Mouse (Mus musculus) embryonic facial prominence, embryonic 11.5 days (tissue): ENCODE data around the gene Hdac7. TPM values are rescaled to one million over a fixed set of nuclear protein-coding genes. Genes with fewer than 3 reads are reported as not detected.

Experiments used
- ATAC-seq: fragments of 200-750 bp; cut with Nextera tagmentation; replicated peaks from 2 replicates; pipeline ENCODE4 v1.8.0; 2017; ENCODE audit warnings: low read depth; ENCODE audit not compliant: insufficient number of reproducible peaks, low FRiP score, low TSS enrichment
- DNase-seq: peaks from one replicate; pipeline ENCODE4 v3.0.0-alpha.2; 2015; ENCODE audit warnings: low spot score
- H3K27ac ChIP-seq: fragments of 300-500 bp; sonication (generic); replicated peaks from 2 replicates; pipeline ENCODE4 v1.5.1; 2014; ENCODE audit warnings: mild to moderate bottlenecking, low read depth, low read length, control low read depth
- H3K27me3 ChIP-seq: fragments of 300-500 bp; sonication (generic); 2 replicates; pipeline ENCODE4 v1.6.1; 2014; ENCODE audit warnings: mild to moderate bottlenecking, low read length, moderate library complexity, mixed read lengths; ENCODE audit not compliant: control insufficient read depth, insufficient read depth
- H3K36me3 ChIP-seq: fragments of 300-500 bp; sonication (generic); replicated peaks from 2 replicates; pipeline ENCODE4 v1.6.1; 2014; ENCODE audit warnings: low read depth, mild to moderate bottlenecking, low read length, moderate library complexity, mixed read lengths; ENCODE audit not compliant: control insufficient read depth, insufficient read depth
- H3K4me1 ChIP-seq: fragments of 300-500 bp; sonication (generic); 2 replicates; pipeline ENCODE4 v1.6.1; 2014; ENCODE audit warnings: low read length, mixed read lengths; ENCODE audit not compliant: control insufficient read depth, insufficient read depth
- H3K4me2 ChIP-seq: fragments of 300-500 bp; sonication (generic); 2 replicates; pipeline ENCODE4 v1.6.1; 2014; ENCODE audit warnings: low read depth, mild to moderate bottlenecking, control low read depth, low read length, moderate library complexity
- H3K4me3 ChIP-seq: fragments of 300-500 bp; sonication (generic); 2 replicates; pipeline ENCODE4 v1.5.1; 2014; ENCODE audit warnings: low read depth, low read length, control low read depth
- H3K9ac ChIP-seq: fragments of 300-500 bp; sonication (generic); replicated peaks from 2 replicates; pipeline ENCODE4 v1.6.1; 2014; ENCODE audit warnings: mild to moderate bottlenecking, control low read depth, low read length
- H3K9me3 ChIP-seq: fragments of 300-500 bp; sonication (generic); replicated peaks from 2 replicates; pipeline ENCODE4 v1.6.1; 2016; ENCODE audit warnings: mild to moderate bottlenecking, low read length, inconsistent platforms, mixed read lengths; ENCODE audit not compliant: control insufficient read depth
- WGBS: fragments of 180-500 bp; shearing (Covaris S2); extraction: QIAGEN DNeasy Blood & Tissue Kit; methylation state at CpG from one replicate; pipeline ENCODE4 v1.1.7; 2014; 5-methylcytosine and 5-hydroxymethylcytosine counted together
- polyA plus RNA-seq: library from polyadenylated mRNA; unstranded; fragments of >200 nt; fragmentation: Nextera tagmentation; extraction: Ambion mirVana; gene quantifications from 2 replicates; pipeline ENCODE4 v1.2.1, GENCODE M21; 2014

The Hdac7 gene
- polyA plus RNA-seq, 1 experiment from 2014 or later: 17.0 TPM

GRCm38 (mm10) chr15:97761438-97761837 is 82.9 kb downstream of the Hdac7 start:
- Histone ChIP-seq H3K9ac (no peak overlapping the region), H3K4me2 (no peak overlapping the region), H3K36me3 (no peaks in the 10 kb centered on the region), H3K27ac (no peak overlapping the region), H3K4me1 (peaks cover 3% of the 10 kb centered on the region), H3K9me3 (no peaks in the 10 kb centered on the region), H3K27me3 (peaks cover 5% of the 10 kb centered on the region; the same call in 1 of the 2 replicates), H3K4me3 (no peak overlapping the region)
- ATAC-seq: no peak
- WGBS: 28% methylated on average over 13 of the region's 13 CpGs
- DNase-seq: no peak

GRCm38 (mm10) chr15:97760952-97761351 is 83.3 kb downstream of the Hdac7 start:
- no peak overlapping the region for H3K27ac ChIP-seq
- no peak overlapping the region for H3K4me2 ChIP-seq
- DNase-seq (no peak), ATAC-seq (no peak)
- H3K4me1 ChIP-seq: peaks cover 2% of the 10 kb centered on the region
- no peak overlapping the region for H3K9ac ChIP-seq
- WGBS: 68% methylated on average over 5 of the region's 5 CpGs
- no peaks in the 10 kb centered on the region for H3K36me3 ChIP-seq
- H3K27me3 ChIP-seq: 0 out of 2 replicates have a peak, but pooled peaks cover under 1% of the 10 kb centered on the region
- H3K4me3 ChIP-seq: no peak overlapping the region
- H3K9me3 ChIP-seq: no peaks in the 10 kb centered on the region

- Histone ChIP-seq H3K4me2 (no peak overlapping the region), H3K36me3 (no peaks in the 10 kb centered on the region), H3K9me3 (no peaks in the 10 kb centered on the region), H3K27ac (no peak overlapping the region), H3K9ac (no peak overlapping the region), H3K4me1 (no peaks in the 10 kb centered on the region), H3K27me3 (no peaks in the 10 kb centered on the region), H3K4me3 (no peak overlapping the region)
- 89% methylated on average over 9 of the region's 9 CpGs for WGBS
- DNase-seq (no peak), ATAC-seq (no peak)
Observed at GRCm38 (mm10) chr15:97760006-97760405, 84.3 kb downstream of the Hdac7 start.

GRCm38 (mm10) chr15:97755361-97755760 is 88.9 kb downstream of the Hdac7 start:
- DNase-seq (no peak), ATAC-seq (no peak)
- Histone ChIP-seq H3K4me1 (no peaks in the 10 kb centered on the region), H3K4me3 (no peak overlapping the region), H3K4me2 (no peak overlapping the region), H3K9ac (no peak overlapping the region), H3K27ac (no peak overlapping the region), H3K27me3 (no peaks in the 10 kb centered on the region), H3K9me3 (no peaks in the 10 kb centered on the region), H3K36me3 (no peaks in the 10 kb centered on the region)
- WGBS: 46% methylated on average over 8 of the region's 8 CpGs

GRCm38 (mm10) chr15:97754476-97754875 is 89.8 kb downstream of the Hdac7 start:
- Histone ChIP-seq H3K27me3 (no peaks in the 10 kb centered on the region), H3K36me3 (no peaks in the 10 kb centered on the region), H3K9ac (no peak overlapping the region), H3K9me3 (no peaks in the 10 kb centered on the region), H3K4me2 (no peak overlapping the region), H3K4me1 (no peaks in the 10 kb centered on the region), H3K4me3 (no peak overlapping the region), H3K27ac (no peak overlapping the region)
- 43% methylated on average over 6 of the region's 6 CpGs for WGBS
- DNase-seq (no peak), ATAC-seq (no peak)

- Histone ChIP-seq H3K9me3 (no peaks in the 10 kb centered on the region), H3K27me3 (no peaks in the 10 kb centered on the region), H3K4me3 (no peak overlapping the region), H3K4me1 (no peaks in the 10 kb centered on the region), H3K36me3 (no peaks in the 10 kb centered on the region), H3K9ac (no peak overlapping the region), H3K27ac (no peak overlapping the region), H3K4me2 (no peak overlapping the region)
- DNase-seq: no peak
- no peak for ATAC-seq
- 91% methylated on average over 5 of the region's 5 CpGs for WGBS
Observed at GRCm38 (mm10) chr15:97752491-97752890, 91.8 kb downstream of the Hdac7 start.

- no peak for ATAC-seq
Observed at GRCm38 (mm10) chr15:97751676-97752075, 92.6 kb downstream of the Hdac7 start.

GRCm38 (mm10) chr15:97750697-97751096 is 93.6 kb downstream of the Hdac7 start:
- H3K4me3 ChIP-seq: no peak overlapping the region
- no peak overlapping the region for H3K4me2 ChIP-seq
- no peaks in the 10 kb centered on the region for H3K9me3 ChIP-seq
- ATAC-seq (no peak), DNase-seq (peak; percentile 38)
- no peaks in the 10 kb centered on the region for H3K36me3 ChIP-seq
- no peaks in the 10 kb centered on the region for H3K27me3 ChIP-seq
- H3K4me1 ChIP-seq: no peaks in the 10 kb centered on the region
- no peak overlapping the region for H3K9ac ChIP-seq
- 46% methylated on average over 12 of the region's 12 CpGs for WGBS
- H3K27ac ChIP-seq: no peak overlapping the region

More at GRCm38 (mm10) chr15:97751676-97752075, 92.6 kb downstream of the Hdac7 start:
- no peaks in the 10 kb centered on the region for H3K27me3 ChIP-seq
- H3K9me3 ChIP-seq: no peaks in the 10 kb centered on the region
- no peak overlapping the region for H3K4me2 ChIP-seq
- no peak overlapping the region for H3K9ac ChIP-seq
- no peak overlapping the region for H3K27ac ChIP-seq
- no peaks in the 10 kb centered on the region for H3K4me1 ChIP-seq
- no peak for DNase-seq
- no peaks in the 10 kb centered on the region for H3K36me3 ChIP-seq
- 77% methylated on average over 2 of the region's 2 CpGs for WGBS
- H3K4me3 ChIP-seq: no peak overlapping the region
